Mouse (Mus musculus) CD4-positive, CD25-positive, alpha-beta regulatory T cell, adult 2 months (primary cell): ENCODE measurements around the gene Olfr619.

ENCODE experiments used
- DNase-seq: peaks from one replicate; pipeline ENCODE4 v3.0.0-alpha.2; 2012; ENCODE audit warnings: low read depth, low spot score

Gene Olfr619

GRCm38 (mm10) chr7:103600275-103600674 is at the start of gene Olfr619:
Gene Olfr619, plus strand, starts transcription at chr7:103600575.
- no peak for DNase-seq

GRCm38 (mm10) chr7:103555779-103556178 is 44.6 kb upstream of the Olfr619 start, which contains the start of gene Olfr615:
Gene Olfr615, plus strand, starts transcription at chr7:103556079.
- no peak for DNase-seq

- DNase-seq: no peak
Measured at GRCm38 (mm10) chr7:103569043-103569442, 31.3 kb upstream of the Olfr619 start, which contains the start of gene Olfr616. Gene Olfr616, minus strand, starts transcription at chr7:103569143.

- DNase-seq: no peak
Measured at GRCm38 (mm10) chr7:103572761-103573160, 27.6 kb upstream of the Olfr619 start, which contains the start of gene Olfr617. Gene Olfr617, plus strand, starts transcription at chr7:103573061.

GRCm38 (mm10) chr7:103589803-103590202 is 10.6 kb upstream of the Olfr619 start, which contains the start of gene Olfr618:
Gene Olfr618, plus strand, starts transcription at chr7:103590103.
- no peak for DNase-seq

- DNase-seq: no peak
Measured at GRCm38 (mm10) chr7:103607425-103607824, 7.0 kb downstream of the Olfr619 start.

- DNase-seq: no peak
Measured at GRCm38 (mm10) chr7:103612434-103612833, 12.1 kb downstream of the Olfr619 start, which contains the start of gene Olfr620. Gene Olfr620, minus strand, starts transcription at chr7:103612534.

GRCm38 (mm10) chr7:103636795-103637194 is 36.4 kb downstream of the Olfr619 start:
- no peak for DNase-seq

GRCm38 (mm10) chr7:103642602-103643001 is 42.2 kb downstream of the Olfr619 start, which contains the start of gene Olfr622:
Gene Olfr622, minus strand, starts transcription at chr7:103642702.
- DNase-seq: no peak

- DNase-seq: no peak
Measured at GRCm38 (mm10) chr7:103644070-103644469, 43.7 kb downstream of the Olfr619 start.
